Mouse (Mus musculus): ENCODE results near the gene Tff2.

- TF ChIP-seq CTCF (IDR thresholded peaks at IDR 0.05; ENCODE audit: insufficient read depth, low read length): no peak
- no peak for TF ChIP-seq POLR2A (IDR thresholded peaks at IDR 0.05; ENCODE audit: borderline replicate concordance, extremely low read depth, low read depth, low read length)
These were observed 12.7 kb downstream of the Tff2 start for GRCm38 (mm10) chr17:31131269-31131821.
